Mouse (Mus musculus) heart, postnatal 25 days (tissue): ENCODE data around the gene Slc5a1. TPM values are rescaled to one million over a fixed set of nuclear protein-coding genes. Genes with fewer than 3 reads are reported as not detected.
A peak's percentile ranks its signal among the peaks of the same experiment; 100 is the strongest.

Experiments used
- DNase-seq: peaks from one replicate; pipeline ENCODE4 v3.0.0; 2022; ENCODE audit warnings: low spot score
- intact Hi-C: fragments of 180-260 bp; cut with DNase I; formaldehyde crosslinking; loops from one replicate; pipeline ENCODE4 v1.15.1; 2025
- total RNA-seq, 2 experiments: library from RNA; stranded (reverse); gene quantifications; 2 replicates each; pipeline ENCODE4 v1.2.3; 2021

The Slc5a1 gene
- total RNA-seq, 2 experiments from 2014 or later, result 0.16 to 0.31 TPM

DNA sequence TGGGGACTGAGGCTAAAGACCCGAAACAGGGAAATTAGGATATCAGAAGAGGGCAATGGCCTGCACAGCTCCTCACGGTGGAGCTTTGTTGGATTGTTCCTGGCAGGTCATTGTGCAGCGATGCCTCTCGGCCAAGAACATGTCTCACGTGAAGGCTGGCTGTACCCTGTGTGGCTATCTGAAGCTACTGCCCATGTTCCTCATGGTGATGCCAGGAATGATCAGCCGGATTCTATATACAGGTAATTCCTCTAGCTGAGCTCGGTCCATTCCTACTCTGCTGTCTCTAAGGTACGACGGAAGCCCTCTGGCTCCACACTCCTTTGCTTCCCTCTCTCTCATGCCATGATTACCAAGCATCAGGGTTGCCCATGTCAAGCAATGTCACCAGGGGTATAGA is 42.8 kb downstream of the Slc5a1 start:
- intact Hi-C loops, result no loop called here
- DNase-seq, result no peak

- DNase-seq, result no peak
- intact Hi-C loops, result no loop called here
These were observed 43.7 kb downstream of the Slc5a1 start for GRCm38 (mm10) chr5:33147691-33148090.

GRCm38 (mm10) chr5:33193567-33193966 is 89.5 kb downstream of the Slc5a1 start:
- DNase-seq, result no peak
- intact Hi-C loops, result no loop called here

- intact Hi-C loops, result no loop called here
- no peak for DNase-seq
These were observed 91.3 kb downstream of the Slc5a1 start for GRCm38 (mm10) chr5:33195246-33195852.

GRCm38 (mm10) chr5:33200071-33200470 is 96.1 kb downstream of the Slc5a1 start:
- no peak for DNase-seq
- intact Hi-C loops, result loop anchor here (5.0 kb wide), 2 partner anchors 97 to 172 kb away; no protein-coding TSS in a partner anchor

DNA sequence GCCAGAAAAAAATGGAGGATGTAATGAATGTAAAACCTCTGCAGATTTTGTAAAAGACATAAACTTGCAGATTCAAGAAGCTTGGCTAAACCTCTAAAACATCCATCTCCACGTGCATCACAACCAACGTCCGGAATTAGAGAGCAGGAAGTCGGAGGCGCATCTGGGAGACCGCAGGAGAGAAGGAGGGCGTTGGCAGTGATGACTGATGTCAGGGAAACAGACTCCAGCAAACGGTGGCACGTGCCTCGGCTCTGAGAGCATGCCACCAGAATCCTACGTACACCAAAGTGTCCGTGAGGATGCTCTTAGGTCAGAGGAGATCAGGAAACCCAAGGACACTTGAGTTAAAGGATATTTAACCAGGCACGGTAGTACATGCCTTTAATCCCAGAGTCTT is 97.7 kb downstream of the Slc5a1 start:
- no peak for DNase-seq
- intact Hi-C loops, result loop anchor here (5.0 kb wide), 2 partner anchors 96 to 171 kb away; no protein-coding TSS in a partner anchor

GRCm38 (mm10) chr5:33202516-33203170 is 98.6 kb downstream of the Slc5a1 start:
- intact Hi-C loops, result loop anchor here (1.0 to 5.0 kb wide), 4 partner anchors 45 to 170 kb away; no protein-coding TSS in a partner anchor
- DNase-seq, result no peak

- DNase-seq, result no peak
- intact Hi-C loops, result loop anchor here (1.0 to 5.0 kb wide), 4 partner anchors 44 to 169 kb away; no protein-coding TSS in a partner anchor
These were observed 99.1 kb downstream of the Slc5a1 start for GRCm38 (mm10) chr5:33203171-33203565.

DNA sequence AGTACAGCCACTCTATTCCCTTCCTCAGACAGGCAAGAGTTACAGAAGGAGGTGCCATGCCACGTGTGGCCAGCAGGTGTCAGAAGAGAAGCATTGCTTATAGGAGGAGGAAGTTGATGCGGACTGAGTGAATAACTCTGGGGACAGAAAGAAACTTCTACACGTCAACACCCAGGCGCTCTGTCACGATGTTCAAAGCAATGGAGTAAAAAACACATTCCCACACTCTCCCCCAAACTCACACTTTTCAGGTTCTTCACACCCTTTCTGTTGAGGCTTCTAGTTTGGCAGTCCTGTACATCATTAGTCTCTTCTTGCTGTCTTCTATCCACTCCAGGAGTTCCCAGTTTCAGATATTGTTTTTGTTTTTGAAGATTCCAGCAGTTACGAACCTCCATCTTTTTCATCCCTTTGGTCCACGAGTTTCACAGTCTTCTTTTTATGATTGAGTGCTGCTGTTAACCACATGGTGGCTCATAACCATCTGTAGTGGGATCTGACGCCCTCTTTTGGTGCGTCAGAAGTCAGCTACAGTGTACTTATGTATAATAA is 99.7 kb downstream of the Slc5a1 start:
- intact Hi-C loops, result loop anchor here (1.0 to 5.0 kb wide), 4 partner anchors 44 to 169 kb away; no protein-coding TSS in a partner anchor
- DNase-seq, result peak; percentile 51

- intact Hi-C loops, result loop anchor here (5.0 kb wide), 2 partner anchors 93 to 168 kb away; no protein-coding TSS in a partner anchor
These were observed 100.3 kb downstream of the Slc5a1 start for GRCm38 (mm10) chr5:33204284-33204683.

DNA sequence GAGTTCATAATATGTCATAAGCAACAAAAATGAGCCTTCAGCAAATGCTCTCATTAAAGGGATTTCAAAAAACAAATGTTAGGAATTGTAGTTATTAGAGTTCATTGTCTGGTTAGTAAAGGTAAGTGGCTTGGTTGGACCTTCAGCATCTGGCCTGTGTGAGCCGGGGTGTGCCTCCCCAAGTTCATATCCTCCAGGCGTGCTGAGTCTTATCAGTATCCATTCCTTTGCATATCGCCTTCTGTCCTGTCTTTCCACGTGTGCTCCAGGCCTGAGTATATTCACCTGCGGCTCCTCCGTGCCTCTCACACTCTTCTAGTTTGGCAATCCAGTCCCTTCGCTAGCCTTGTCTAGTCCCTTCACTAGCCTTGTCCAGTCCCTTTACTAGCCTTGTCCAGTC is 102.3 kb downstream of the Slc5a1 start:
- DNase-seq, result no peak
- intact Hi-C loops, result no loop called here

More at GRCm38 (mm10) chr5:33204284-33204683, 100.3 kb downstream of the Slc5a1 start:
- DNase-seq, result no peak

- intact Hi-C loops, result no loop called here
- no peak for DNase-seq
These were observed 103.1 kb downstream of the Slc5a1 start for GRCm38 (mm10) chr5:33207136-33207535.

DNA sequence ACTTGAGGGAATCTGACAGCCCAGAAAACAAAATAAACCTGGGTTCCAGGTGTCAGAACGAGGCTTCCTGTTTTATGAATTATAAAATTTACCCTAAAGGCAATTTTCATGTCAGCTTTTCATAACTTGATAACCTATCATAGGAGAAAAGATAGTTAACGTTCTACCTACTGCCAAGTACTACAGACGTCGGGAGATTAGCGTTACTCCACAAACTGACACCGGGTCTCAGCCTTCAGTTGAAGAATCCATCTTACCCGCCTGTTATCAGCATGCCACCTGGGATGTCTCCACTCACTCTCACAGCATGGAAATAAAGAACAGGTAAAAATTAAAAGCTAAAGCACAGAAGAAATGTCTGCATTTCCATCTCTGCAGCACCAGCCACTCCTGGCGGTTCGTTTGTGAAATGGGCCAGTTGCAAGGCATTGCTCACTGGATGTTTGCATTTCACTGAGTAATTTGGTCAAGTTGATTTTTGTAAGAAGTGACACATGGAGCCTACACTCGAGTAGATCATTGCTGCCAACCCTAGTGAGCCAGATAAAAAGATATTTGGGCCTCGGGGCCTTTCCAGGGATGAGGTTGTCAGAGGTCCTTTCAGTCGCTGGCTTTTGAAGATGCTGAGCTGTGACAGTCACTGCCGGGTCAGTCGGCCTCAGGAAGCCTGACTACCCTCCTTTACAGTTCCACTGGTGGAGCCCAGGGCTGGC is 104.7 kb downstream of the Slc5a1 start:
- DNase-seq, result no peak
- intact Hi-C loops, result no loop called here

GRCm38 (mm10) chr5:33210515-33210914 is 106.5 kb downstream of the Slc5a1 start:
- intact Hi-C loops, result no loop called here
- DNase-seq, result no peak

GRCm38 (mm10) chr5:33211254-33211653 is 107.2 kb downstream of the Slc5a1 start:
- intact Hi-C loops, result no loop called here
- no peak for DNase-seq

Other genes with a start within 250 kb of the Slc5a1 start
- 1 to 10 TPM; 6.3 to 7.3 TPM for gene Prr14l, start 250.0 kb upstream of the Slc5a1 start, total RNA-seq
- 10 to 100 TPM; 20.7 to 21.9 TPM for gene Depdc5, start 240.5 kb upstream of the Slc5a1 start, total RNA-seq
- gene Ywhah, start 85.4 kb upstream of the Slc5a1 start, total RNA-seq, result 100 to 1,000 TPM in 1 of 2 experiments, 10 to 100 TPM in 1; 93.4 to 103 TPM
- gene Spon2, start 114.2 kb downstream of the Slc5a1 start, total RNA-seq, result 10 to 100 TPM in 1 of 2 experiments, 1 to 10 TPM in 1; 3.4 to 13.6 TPM
- gene Ctbp1, start 170.8 kb downstream of the Slc5a1 start, total RNA-seq, result 100 to 1,000 TPM; 208 to 209 TPM
- gene Maea, start 231.3 kb downstream of the Slc5a1 start, total RNA-seq, result 10 to 100 TPM; 92.7 to 92.8 TPM